Mouse (Mus musculus): ENCODE measurements at regions not wholly inside any gene's neighbourhood (a gene's known extent, or its start where the extent isn't known, plus 50 kb on each side); places are given as distances from the start of the nearest gene placed in this dataset.

GRCm38 (mm10) chr11:45058658-45059057, 441.5 kb downstream of the Ebf1 start:
- H3K9ac ChIP-seq: no peak overlapping the region
- H3K27me3 ChIP-seq: no peaks in the 10 kb centered on the region
- H3K4me2 ChIP-seq: no peak overlapping the region
- H3K4me1 ChIP-seq (replicated peaks): no peaks in the 10 kb centered on the region
- H3K4me3 ChIP-seq (replicated peaks): no peak overlapping the region
- ATAC-seq (ENCODE audit: low read depth) (no peak), DNase-seq (no peak)
- no peaks in the 10 kb centered on the region for H3K36me3 ChIP-seq
- no peak overlapping the region for H3K27ac ChIP-seq
- 56% methylated on average over 1 of the region's 1 CpGs for WGBS (ENCODE audit: insufficient replicate concordance)
- no peaks in the 10 kb centered on the region for H3K9me3 ChIP-seq (replicated peaks)

- H3K4me1 ChIP-seq (replicated peaks): no peaks in the 10 kb centered on the region
- 67% methylated on average over 3 of the region's 3 CpGs for WGBS (ENCODE audit: insufficient replicate concordance)
- no peak for DNase-seq
- no peak for ATAC-seq (ENCODE audit: low read depth)
- H3K4me3 ChIP-seq (replicated peaks): no peak overlapping the region
- no peak overlapping the region for H3K27ac ChIP-seq
- no peaks in the 10 kb centered on the region for H3K36me3 ChIP-seq
- H3K9ac ChIP-seq: no peak overlapping the region
- H3K27me3 ChIP-seq: no peaks in the 10 kb centered on the region
- H3K4me2 ChIP-seq: no peak overlapping the region
- no peaks in the 10 kb centered on the region for H3K9me3 ChIP-seq (replicated peaks)
These were observed 449.5 kb downstream of the Ebf1 start for GRCm38 (mm10) chr11:45066592-45066991.

- Histone ChIP-seq H3K9ac (no peak overlapping the region), H3K36me3 (no peaks in the 10 kb centered on the region), H3K27me3 (no peaks in the 10 kb centered on the region), H3K4me3 (replicated peaks) (no peak overlapping the region), H3K9me3 (replicated peaks) (no peaks in the 10 kb centered on the region), H3K4me1 (replicated peaks) (no peaks in the 10 kb centered on the region), H3K4me2 (no peak overlapping the region), H3K27ac (no peak overlapping the region)
- ATAC-seq (ENCODE audit: low read depth) (no peak), DNase-seq (no peak)
- 45% methylated on average over 1 of the region's 1 CpGs for WGBS (ENCODE audit: insufficient replicate concordance)
These were observed 453.2 kb downstream of the Ebf1 start for GRCm38 (mm10) chr11:45070280-45070679.

- no peak overlapping the region for H3K4me3 ChIP-seq (replicated peaks)
- DNase-seq (no peak), ATAC-seq (ENCODE audit: low read depth) (no peak)
- no peak overlapping the region for H3K27ac ChIP-seq
- no peaks in the 10 kb centered on the region for H3K36me3 ChIP-seq
- no peaks in the 10 kb centered on the region for H3K4me1 ChIP-seq (replicated peaks)
- H3K4me2 ChIP-seq: no peak overlapping the region
- WGBS (ENCODE audit: insufficient replicate concordance): 78% methylated on average over 2 of the region's 2 CpGs
- H3K9me3 ChIP-seq (replicated peaks): no peaks in the 10 kb centered on the region
- no peaks in the 10 kb centered on the region for H3K27me3 ChIP-seq
- H3K9ac ChIP-seq: no peak overlapping the region
These were observed 454.1 kb downstream of the Ebf1 start for GRCm38 (mm10) chr11:45071195-45071594.

- ATAC-seq (ENCODE audit: low read depth) (no peak), DNase-seq (no peak)
- Histone ChIP-seq H3K9me3 (replicated peaks) (no peaks in the 10 kb centered on the region), H3K27ac (no peak overlapping the region), H3K4me1 (replicated peaks) (no peaks in the 10 kb centered on the region), H3K27me3 (no peaks in the 10 kb centered on the region), H3K36me3 (no peaks in the 10 kb centered on the region), H3K9ac (no peak overlapping the region), H3K4me2 (no peak overlapping the region), H3K4me3 (replicated peaks) (no peak overlapping the region)
- WGBS (ENCODE audit: insufficient replicate concordance): 65% methylated on average over 4 of the region's 4 CpGs
These were observed 467.5 kb downstream of the Ebf1 start for GRCm38 (mm10) chr11:45084506-45085037.

GRCm38 (mm10) chr11:45085145-45085544, 468.0 kb downstream of the Ebf1 start:
- H3K9me3 ChIP-seq (replicated peaks): no peaks in the 10 kb centered on the region
- ATAC-seq (ENCODE audit: low read depth) (no peak), DNase-seq (no peak)
- no peaks in the 10 kb centered on the region for H3K4me1 ChIP-seq (replicated peaks)
- H3K27ac ChIP-seq: no peak overlapping the region
- H3K4me3 ChIP-seq (replicated peaks): no peak overlapping the region
- H3K9ac ChIP-seq: no peak overlapping the region
- no peaks in the 10 kb centered on the region for H3K27me3 ChIP-seq
- H3K36me3 ChIP-seq: no peaks in the 10 kb centered on the region
- H3K4me2 ChIP-seq: no peak overlapping the region

GRCm38 (mm10) chr11:45087186-45087915, 470.2 kb downstream of the Ebf1 start:
- ATAC-seq (ENCODE audit: low read depth): no peak
- 61% methylated on average over 5 of the region's 5 CpGs for WGBS (ENCODE audit: insufficient replicate concordance)
- no peak overlapping the region for H3K4me2 ChIP-seq
- H3K9me3 ChIP-seq (replicated peaks): no peaks in the 10 kb centered on the region
- no peak overlapping the region for H3K27ac ChIP-seq
- no peak overlapping the region for H3K9ac ChIP-seq
- H3K4me3 ChIP-seq (replicated peaks): no peak overlapping the region
- no peaks in the 10 kb centered on the region for H3K4me1 ChIP-seq (replicated peaks)
- no peak for DNase-seq
- no peaks in the 10 kb centered on the region for H3K27me3 ChIP-seq
- no peaks in the 10 kb centered on the region for H3K36me3 ChIP-seq

- Histone ChIP-seq H3K4me3 (replicated peaks) (no peak overlapping the region), H3K4me2 (no peak overlapping the region), H3K27ac (no peak overlapping the region), H3K36me3 (no peaks in the 10 kb centered on the region), H3K27me3 (no peaks in the 10 kb centered on the region), H3K4me1 (replicated peaks) (no peaks in the 10 kb centered on the region), H3K9ac (no peak overlapping the region), H3K9me3 (replicated peaks) (no peaks in the 10 kb centered on the region)
- no peak for ATAC-seq (ENCODE audit: low read depth)
- WGBS (ENCODE audit: insufficient replicate concordance): 56% methylated on average over 1 of the region's 1 CpGs
- no peak for DNase-seq
These were observed 471.2 kb downstream of the Ebf1 start for GRCm38 (mm10) chr11:45088286-45088685.

- Histone ChIP-seq H3K4me1 (replicated peaks) (no peaks in the 10 kb centered on the region), H3K9me3 (replicated peaks) (no peaks in the 10 kb centered on the region), H3K36me3 (no peaks in the 10 kb centered on the region), H3K27me3 (no peaks in the 10 kb centered on the region), H3K27ac (no peak overlapping the region), H3K4me2 (no peak overlapping the region), H3K4me3 (replicated peaks) (no peak overlapping the region), H3K9ac (no peak overlapping the region)
- 26% methylated on average over 3 of the region's 3 CpGs for WGBS (ENCODE audit: insufficient replicate concordance)
- ATAC-seq (ENCODE audit: low read depth) (no peak), DNase-seq (no peak)
These were observed 472.4 kb downstream of the Ebf1 start for GRCm38 (mm10) chr11:45089561-45089960.

- ATAC-seq (ENCODE audit: low read depth): no peak
- no peaks in the 10 kb centered on the region for H3K4me1 ChIP-seq (replicated peaks)
- H3K27ac ChIP-seq: no peak overlapping the region
- no peaks in the 10 kb centered on the region for H3K27me3 ChIP-seq
- 66% methylated on average over 12 of the region's 12 CpGs for WGBS (ENCODE audit: insufficient replicate concordance)
- H3K36me3 ChIP-seq: no peaks in the 10 kb centered on the region
- no peak overlapping the region for H3K4me3 ChIP-seq (replicated peaks)
- no peaks in the 10 kb centered on the region for H3K9me3 ChIP-seq (replicated peaks)
- H3K9ac ChIP-seq: no peak overlapping the region
- DNase-seq: no peak
- H3K4me2 ChIP-seq: no peak overlapping the region
These were observed 486.6 kb downstream of the Ebf1 start for GRCm38 (mm10) chr11:45103498-45104336.

GRCm38 (mm10) chr11:45116702-45117101, 499.6 kb downstream of the Ebf1 start:
- no peaks in the 10 kb centered on the region for H3K36me3 ChIP-seq
- no peak overlapping the region for H3K9ac ChIP-seq
- ATAC-seq (ENCODE audit: low read depth) (no peak), DNase-seq (no peak)
- no peaks in the 10 kb centered on the region for H3K9me3 ChIP-seq (replicated peaks)
- no peak overlapping the region for H3K27ac ChIP-seq
- WGBS (ENCODE audit: insufficient replicate concordance): 64% methylated on average over 1 of the region's 1 CpGs
- H3K4me3 ChIP-seq (replicated peaks): no peak overlapping the region
- no peaks in the 10 kb centered on the region for H3K27me3 ChIP-seq
- H3K4me1 ChIP-seq (replicated peaks): no peaks in the 10 kb centered on the region
- H3K4me2 ChIP-seq: no peak overlapping the region

All from liver, embryonic 13.5 days (tissue).